Mouse (Mus musculus) myocyte (in vitro differentiated cells): ENCODE measurements around the gene Dqx1.

Experiments
- CEBPB ChIP-seq: IDR thresholded peaks from 2 replicates; pipeline ENCODE4 v1.6.1; 2011; ENCODE audit warnings: mild to moderate bottlenecking, moderate library complexity; ENCODE audit not compliant: poor library complexity, insufficient read depth, severe bottlenecking
- E2F4 ChIP-seq: IDR thresholded peaks from one replicate; pipeline ENCODE4 v1.6.1; 2011; ENCODE audit warnings: mild to moderate bottlenecking, control low read depth, moderate library complexity; ENCODE audit not compliant: insufficient read depth
- MAX ChIP-seq: IDR thresholded peaks from one replicate; pipeline ENCODE4 v1.6.1; 2011; ENCODE audit warnings: low read depth, mild to moderate bottlenecking, control low read depth
- MYOD1 ChIP-seq, 3 experiments: IDR thresholded peaks; one replicate each; pipeline ENCODE4 v1.6.1; 2011; ENCODE audit warnings: control low read depth in 2 of 3, low read depth in 2 of 3, mild to moderate bottlenecking in 2 of 3, moderate library complexity in 1 of 3; ENCODE audit not compliant: insufficient read length in 2 of 3, control insufficient read depth in 1 of 3
- MYOG ChIP-seq, 3 experiments: IDR thresholded peaks; one replicate each; pipeline ENCODE4 v1.6.1; 2011; ENCODE audit warnings: control low read depth in 2 of 3, low read depth in 2 of 3, mild to moderate bottlenecking in 2 of 3; ENCODE audit not compliant: insufficient read length in 2 of 3, control insufficient read depth in 1 of 3, insufficient read depth in 1 of 3
- POLR2A ChIP-seq: IDR thresholded peaks from one replicate; pipeline ENCODE4 v1.6.1; 2011; ENCODE audit warnings: low read depth, mild to moderate bottlenecking, control low read depth, moderate library complexity; ENCODE audit not compliant: insufficient read length
- POLR2AphosphoS2 ChIP-seq: IDR thresholded peaks from one replicate; pipeline ENCODE4 v1.6.1; 2011; ENCODE audit warnings: low read depth, control low read depth; ENCODE audit not compliant: insufficient read length
- TCF12 ChIP-seq: IDR thresholded peaks from one replicate; pipeline ENCODE4 v1.6.1; 2011; ENCODE audit warnings: mild to moderate bottlenecking, control low read depth; ENCODE audit not compliant: poor library complexity, insufficient read depth, severe bottlenecking

DNA sequence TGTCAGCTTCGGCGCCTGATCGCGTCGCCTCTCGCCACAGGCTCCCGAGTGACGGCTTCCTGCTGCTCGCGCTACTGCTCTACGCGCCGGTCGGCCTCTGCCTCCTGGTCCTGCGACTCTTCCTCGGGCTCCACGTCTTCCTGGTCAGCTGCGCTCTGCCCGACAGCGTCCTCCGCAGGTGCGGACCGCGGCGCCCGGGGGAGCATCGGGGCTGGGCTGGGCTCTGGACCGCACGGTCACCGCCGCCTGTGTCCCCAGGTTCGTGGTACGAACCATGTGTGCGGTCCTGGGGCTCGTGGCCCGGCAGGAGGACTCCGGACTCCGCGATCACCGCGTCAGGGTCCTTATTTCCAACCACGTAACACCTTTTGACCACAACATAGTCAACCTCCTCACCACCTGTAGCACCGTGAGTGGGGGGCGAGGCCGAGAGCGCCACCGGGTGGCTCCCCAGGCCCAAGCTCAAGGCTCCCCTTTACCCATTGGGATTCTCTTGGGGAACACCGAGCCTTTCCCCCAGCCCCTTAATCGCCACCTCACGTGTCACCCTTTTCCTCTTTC, 2.7 kb upstream of the Dqx1 start, which contains the start of gene Htra2:
- TF ChIP-seq POLR2A (no peak), MYOG (IDR thresholded peaks at IDR 0.05; ENCODE audit: control insufficient read depth in 1 of 3, insufficient read depth in 1 of 3, insufficient read length in 2 of 3, low read depth in 2 of 3) (no peak), POLR2AphosphoS2 (no peak), MYOD1 (IDR thresholded peaks at IDR 0.05; ENCODE audit: control insufficient read depth in 1 of 3, insufficient read length in 2 of 3, low read depth in 2 of 3) (no peak), CEBPB (no peak), TCF12 (no peak), E2F4 (no peak), MAX (no peak)
